Mouse (Mus musculus): ENCODE measurements around the gene Vash1. TPM values are rescaled to one million over a fixed set of nuclear protein-coding genes. Genes with fewer than 3 reads are reported as not detected.

Vash1 gene
- polyA plus RNA-seq, 1 experiment from 2014 or later: 13.7 TPM

DNA sequence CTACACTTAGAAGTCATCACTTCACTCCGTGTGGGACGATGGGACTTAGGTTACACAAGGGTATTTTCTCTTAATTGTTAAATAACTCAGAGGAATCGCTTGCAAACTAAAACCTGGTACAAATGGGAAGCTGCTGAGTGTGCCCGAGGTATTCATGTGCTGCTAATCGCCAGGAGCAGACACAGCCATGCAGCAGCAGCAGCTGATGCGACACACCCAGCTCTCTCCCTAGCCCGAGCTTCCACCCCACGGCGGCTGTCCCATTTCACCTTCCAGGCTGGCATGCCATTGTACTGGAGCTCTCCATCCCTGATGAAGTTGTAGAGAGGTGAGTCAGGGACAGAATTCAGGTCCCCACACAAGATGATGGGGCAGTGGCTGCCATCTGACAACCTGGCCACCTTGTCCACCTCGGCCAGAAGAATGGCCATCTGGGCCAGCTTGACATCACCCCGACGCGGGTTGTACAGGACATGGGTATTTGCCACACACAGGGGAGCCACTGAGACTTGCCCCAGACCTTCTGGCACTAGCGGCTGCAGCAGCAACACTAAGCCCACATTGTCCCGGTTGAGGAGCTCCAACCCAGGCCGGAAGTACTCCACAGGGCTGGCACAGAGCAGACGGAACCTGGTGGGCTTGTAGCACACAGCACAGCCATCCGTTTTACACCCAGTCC, 41.6 kb downstream of the Vash1 start:
- no peaks in the 10 kb centered on the region for H3K9me3 ChIP-seq
- H3K4me2 ChIP-seq: no peak overlapping the region
- H3K4me3 ChIP-seq (replicated peaks): no peak overlapping the region
- 76% methylated on average over 18 of the region's 18 CpGs for WGBS
- H3K4me1 ChIP-seq (replicated peaks): peaks cover 24% of the 10 kb centered on the region
- H3K9ac ChIP-seq (replicated peaks): no peak overlapping the region
- no peaks in the 10 kb centered on the region for H3K27me3 ChIP-seq
- H3K27ac ChIP-seq: peak overlapping the region; percentile 75
- ATAC-seq (ENCODE audit: insufficient number of reproducible peaks, insufficient read depth, low FRiP score, low TSS enrichment, low read depth): no peak; the same call in 1 of the 2 replicates
- peaks cover 11% of the 10 kb centered on the region; the same call in 1 of the 2 replicates for H3K36me3 ChIP-seq

DNA sequence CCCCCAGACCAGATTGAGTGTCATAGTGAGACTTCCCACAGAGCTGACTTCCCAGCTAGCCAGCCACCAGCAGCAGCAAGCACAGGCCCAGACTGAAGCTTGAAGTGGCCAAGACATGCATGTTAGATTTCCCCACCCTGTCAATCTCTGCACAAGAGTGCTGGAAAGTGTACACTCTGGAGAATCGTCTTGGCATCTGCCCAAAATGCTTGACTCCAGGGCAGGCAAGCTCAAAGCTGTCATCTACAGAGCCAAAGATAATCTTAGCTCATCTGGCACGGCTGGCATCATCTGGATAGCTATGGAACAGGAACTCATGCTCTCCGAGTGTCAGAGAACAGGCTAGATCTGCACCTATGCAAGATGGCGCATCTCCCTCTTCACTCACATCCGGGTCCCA, 43.0 kb downstream of the Vash1 start:
- Histone ChIP-seq H3K4me2 (no peak overlapping the region), H3K9ac (replicated peaks) (no peak overlapping the region), H3K4me3 (replicated peaks) (no peak overlapping the region), H3K27me3 (no peaks in the 10 kb centered on the region), H3K4me1 (replicated peaks) (peaks cover 27% of the 10 kb centered on the region), H3K36me3 (peaks cover 11% of the 10 kb centered on the region; the same call in 1 of the 2 replicates), H3K27ac (no peak overlapping the region), H3K9me3 (no peaks in the 10 kb centered on the region)
- WGBS: 92% methylated on average over 5 of the region's 5 CpGs
- ATAC-seq (ENCODE audit: insufficient number of reproducible peaks, insufficient read depth, low FRiP score, low TSS enrichment, low read depth): no peak

DNA sequence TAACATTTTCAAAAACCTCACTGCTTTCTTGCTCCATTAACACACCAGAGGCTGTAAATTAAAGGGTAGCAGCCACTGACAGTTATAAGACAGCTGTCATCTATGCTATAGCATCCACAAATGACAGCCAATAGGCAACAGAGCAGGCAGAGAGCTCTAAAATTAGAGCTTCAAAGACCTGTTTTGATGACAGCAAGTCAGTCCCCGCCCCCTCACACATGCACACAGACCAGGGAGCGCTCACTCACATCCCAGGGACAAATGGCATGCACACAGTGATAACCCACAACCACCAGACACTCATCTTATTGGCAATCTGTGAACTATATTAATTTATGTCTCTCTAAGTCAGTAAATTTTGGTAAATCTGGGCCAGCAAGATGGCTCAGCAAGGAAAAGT, 45.8 kb downstream of the Vash1 start:
- 50% methylated on average over 2 of the region's 2 CpGs for WGBS
- no peak overlapping the region for H3K27ac ChIP-seq
- no peak overlapping the region for H3K9ac ChIP-seq (replicated peaks)

DNA sequence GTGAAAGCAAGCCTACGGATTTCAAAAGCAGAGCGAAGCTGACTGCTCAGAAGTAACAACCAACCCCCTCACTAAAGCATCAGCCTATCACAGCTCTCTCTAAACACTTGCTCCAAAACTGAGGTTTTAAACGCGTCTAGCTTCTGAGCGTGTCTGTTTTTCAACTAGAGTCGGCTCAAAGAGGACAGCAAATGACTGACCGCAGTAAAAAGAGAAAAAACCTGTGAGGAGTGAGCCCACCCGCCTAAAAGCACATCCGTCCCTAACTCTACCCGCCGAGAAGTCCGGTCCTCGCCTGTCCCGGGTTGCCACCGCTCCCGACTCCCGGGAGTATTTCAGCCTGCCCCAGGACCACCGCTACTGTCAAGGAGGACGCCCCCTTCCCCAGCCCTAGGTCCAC, 47.2 kb downstream of the Vash1 start:
- Histone ChIP-seq H3K36me3 (peaks cover 6% of the 10 kb centered on the region; the same call in 1 of the 2 replicates), H3K9me3 (no peaks in the 10 kb centered on the region), H3K9ac (replicated peaks) (peak overlapping the region; percentile 72), H3K4me2 (peak overlapping the region; percentile 87), H3K4me1 (replicated peaks) (peaks cover 15% of the 10 kb centered on the region; the same call in 1 of the 2 replicates), H3K27me3 (no peaks in the 10 kb centered on the region; the same call in 1 of the 2 replicates), H3K4me3 (replicated peaks) (peak overlapping the region; percentile 79), H3K27ac (peak overlapping the region; percentile 84)
- ATAC-seq (ENCODE audit: insufficient number of reproducible peaks, insufficient read depth, low FRiP score, low TSS enrichment, low read depth): 0 out of 2 replicates have a peak, but pooled peaks have one; percentile 2
- WGBS: under 1% methylated on average over 19 of the region's 19 CpGs

More for the DNA sequence above, 45.8 kb downstream of the Vash1 start:
- Histone ChIP-seq H3K4me1 (replicated peaks) (peaks cover 23% of the 10 kb centered on the region), H3K9me3 (no peaks in the 10 kb centered on the region), H3K27me3 (no peaks in the 10 kb centered on the region; the same call in 1 of the 2 replicates), H3K36me3 (peaks cover 6% of the 10 kb centered on the region; the same call in 1 of the 2 replicates), H3K4me3 (replicated peaks) (no peak overlapping the region), H3K4me2 (no peak overlapping the region)
- no peak for ATAC-seq (ENCODE audit: insufficient number of reproducible peaks, insufficient read depth, low FRiP score, low TSS enrichment, low read depth)

DNA sequence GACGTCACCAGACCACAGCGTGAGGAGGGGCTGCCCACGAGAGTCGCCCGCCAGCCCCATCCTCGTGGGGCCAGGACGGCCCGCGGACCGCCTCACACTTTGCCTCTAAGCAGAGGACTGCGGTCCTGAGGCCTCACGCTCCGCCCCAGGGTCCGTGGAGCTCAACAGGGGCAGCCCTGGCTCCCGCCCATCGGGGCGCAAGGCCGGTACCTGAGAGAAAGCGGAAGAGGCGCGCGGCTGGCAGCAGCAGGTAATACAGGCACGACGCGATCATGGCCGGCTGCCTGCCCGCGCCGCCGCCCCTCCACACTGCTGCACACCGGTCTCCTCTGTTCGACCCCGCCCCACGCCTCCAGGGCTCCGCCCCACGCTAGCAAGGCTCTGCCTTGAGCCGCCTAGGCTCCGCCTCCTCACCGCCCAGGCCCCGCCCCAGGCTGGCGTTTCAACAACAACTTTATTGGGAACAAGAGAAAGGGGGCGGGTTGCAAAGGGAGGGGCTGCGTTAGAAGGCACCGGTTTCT, 47.7 kb downstream of the Vash1 start, which contains the start of gene Angel1:
Angel1 (minus strand) TSS at position 341 of the 521 bp plus-strand sequence.
- peak within 1 kb of the TSS; percentile 87 for H3K4me2 ChIP-seq
- H3K27ac ChIP-seq: peak within 1 kb of the TSS; percentile 84
- no peaks in the 10 kb centered on the region; the same call in 1 of the 2 replicates for H3K27me3 ChIP-seq
- H3K4me1 ChIP-seq (replicated peaks): peaks cover 14% of the 10 kb centered on the region; the same call in 1 of the 2 replicates
- ATAC-seq (ENCODE audit: insufficient number of reproducible peaks, insufficient read depth, low FRiP score, low TSS enrichment, low read depth): peak; percentile 99
- under 1% methylated on average over 44 of the region's 44 CpGs for WGBS
- H3K36me3 ChIP-seq: peaks cover 6% of the 10 kb centered on the region; the same call in 1 of the 2 replicates
- H3K9ac ChIP-seq (replicated peaks): peak within 1 kb of the TSS; percentile 72
- no peaks in the 10 kb centered on the region for H3K9me3 ChIP-seq
- peak within 1 kb of the TSS; percentile 79 for H3K4me3 ChIP-seq (replicated peaks)

DNA sequence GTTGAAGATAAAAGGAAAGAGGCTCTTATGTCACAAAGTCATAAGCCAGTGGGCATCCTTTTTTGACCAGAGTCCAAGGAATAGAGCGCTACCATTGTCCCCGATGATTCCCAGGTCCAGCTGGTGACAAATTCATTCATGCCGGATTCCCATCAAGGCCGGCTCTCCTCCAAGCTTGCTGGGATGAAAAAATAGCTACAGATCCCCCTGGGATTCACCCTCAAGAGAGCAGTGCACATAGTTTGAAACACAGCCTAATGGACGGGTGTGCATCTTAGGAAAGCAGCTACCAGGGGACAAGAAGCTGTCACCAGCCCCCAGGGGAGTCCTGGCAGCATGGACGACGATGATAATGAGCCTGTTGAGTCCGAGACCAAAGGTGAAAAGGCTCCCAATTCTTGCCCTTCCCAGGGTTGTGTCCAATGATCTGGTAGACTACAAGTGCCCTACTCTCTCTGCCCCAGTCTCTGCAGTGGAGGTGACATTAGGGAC, 55.9 kb downstream of the Vash1 start, which contains the start of gene Lrrc74a:
Lrrc74a (plus strand) TSS at position 51 of the 492 bp plus-strand sequence.
- Histone ChIP-seq H3K4me3 (replicated peaks) (no peak within 1 kb of the TSS), H3K27ac (no peak within 1 kb of the TSS), H3K27me3 (no peaks in the 10 kb centered on the region), H3K4me2 (no peak within 1 kb of the TSS), H3K4me1 (replicated peaks) (no peaks in the 10 kb centered on the region), H3K36me3 (no peaks in the 10 kb centered on the region), H3K9ac (replicated peaks) (no peak within 1 kb of the TSS), H3K9me3 (no peaks in the 10 kb centered on the region)
- no peak for ATAC-seq (ENCODE audit: insufficient number of reproducible peaks, insufficient read depth, low FRiP score, low TSS enrichment, low read depth)
- WGBS: 85% methylated on average over 8 of the region's 8 CpGs

Other genes with a start within 250 kb of the Vash1 start
- 15.1 and 15.8 TPM in 2 replicates for gene Angel1, start 47.8 kb downstream of the Vash1 start, polyA plus RNA-seq (2016; fragmentation: Nextera tagmentation; extraction: Ambion mirVana)
- not detected in 2 replicates for gene Lrrc74a, start 55.7 kb downstream of the Vash1 start, polyA plus RNA-seq (2016; fragmentation: Nextera tagmentation; extraction: Ambion mirVana)
- gene Irf2bpl, start 206.1 kb downstream of the Vash1 start, polyA plus RNA-seq (2016; fragmentation: Nextera tagmentation; extraction: Ambion mirVana): 55.7 and 57.2 TPM in 2 replicates

Data from limb, embryonic 12.5 days (tissue).